Mouse (Mus musculus) kidney, adult 11 months (tissue): ENCODE data around the gene Gnptg.
A peak's percentile ranks its signal among the peaks of the same experiment; 100 is the strongest.
"Not testable (repeated sequence)": the region's sequence is repeated elsewhere in the genome, so short reads cannot be mapped to it uniquely, and the experiment has no call there.

ENCODE experiments used
- DNase-seq: peaks from one replicate; pipeline ENCODE4 v3.0.0; 2022

Gene Gnptg

GRCm38 (mm10) chr17:25243131-25243780, 3.3 kb upstream of the Gnptg start:
- no peak for DNase-seq

- DNase-seq, result no peak
These were observed 4.3 kb downstream of the Gnptg start for GRCm38 (mm10) chr17:25235635-25236034.

DNA sequence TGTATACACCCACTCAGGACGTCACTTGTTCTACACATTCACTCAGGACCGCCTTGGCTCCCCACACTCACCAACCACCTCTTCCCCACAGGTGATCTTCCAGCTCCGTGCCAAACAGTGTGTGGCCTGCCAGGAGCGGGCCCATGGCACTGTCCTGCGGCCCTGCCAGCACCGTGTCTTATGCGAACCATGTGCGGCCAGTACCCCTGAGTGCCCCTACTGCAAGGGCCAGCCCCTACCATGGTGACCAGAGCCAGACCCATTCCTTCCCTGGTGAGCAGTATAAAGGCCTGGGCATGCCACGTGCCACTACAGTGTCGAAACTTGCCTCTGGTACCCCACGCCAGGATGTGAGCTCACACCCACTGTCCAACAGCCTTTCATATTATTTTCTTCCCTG, 8.3 kb downstream of the Gnptg start:
- DNase-seq, result not testable (repeated sequence)

DNA sequence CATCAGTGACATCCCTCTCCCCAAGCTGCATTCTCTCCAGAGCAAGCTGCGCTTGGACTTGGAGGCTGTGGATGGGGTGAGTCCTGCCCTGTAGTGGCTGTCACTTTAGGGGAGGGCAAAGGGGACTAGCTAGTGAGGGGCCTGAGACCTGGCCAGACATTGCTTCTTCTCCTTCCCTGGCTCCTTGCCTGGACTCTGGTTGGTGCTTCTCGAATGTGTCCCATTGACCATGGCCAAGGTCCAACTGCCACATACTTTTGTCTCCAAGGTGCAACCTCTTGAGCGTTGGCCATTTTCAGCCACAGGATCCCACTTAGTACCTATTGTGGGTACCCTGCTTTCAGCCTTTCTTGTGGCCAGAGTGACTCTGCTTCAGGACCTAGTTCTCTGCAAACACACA, 9.2 kb downstream of the Gnptg start:
- DNase-seq, result peak; percentile 73

GRCm38 (mm10) chr17:25230014-25230655, 9.8 kb downstream of the Gnptg start:
- peak; percentile 73 for DNase-seq

DNA sequence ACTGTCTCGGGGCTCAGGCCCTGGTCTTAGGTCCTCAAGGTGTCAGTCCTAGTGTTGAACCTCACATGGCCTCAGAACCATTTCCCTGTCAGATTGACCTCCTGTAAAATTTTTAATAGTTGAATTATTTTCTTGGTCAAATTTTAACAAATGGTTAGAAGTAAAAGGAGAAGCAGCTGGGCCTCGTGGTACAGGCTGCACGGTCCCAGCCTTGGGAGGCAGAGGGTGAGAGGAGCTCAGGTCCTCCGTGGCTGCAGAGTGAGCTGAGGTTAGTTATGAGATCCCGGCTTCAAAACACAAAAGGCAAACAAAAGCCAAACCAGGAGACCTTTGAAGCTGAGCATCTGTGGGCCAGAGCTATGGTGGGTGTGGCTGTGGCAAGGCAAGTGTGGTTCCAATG, 11.9 kb downstream of the Gnptg start:
- peak; percentile 64 for DNase-seq

- no peak for DNase-seq
These were observed 14.3 kb downstream of the Gnptg start for GRCm38 (mm10) chr17:25225659-25226058.

DNA sequence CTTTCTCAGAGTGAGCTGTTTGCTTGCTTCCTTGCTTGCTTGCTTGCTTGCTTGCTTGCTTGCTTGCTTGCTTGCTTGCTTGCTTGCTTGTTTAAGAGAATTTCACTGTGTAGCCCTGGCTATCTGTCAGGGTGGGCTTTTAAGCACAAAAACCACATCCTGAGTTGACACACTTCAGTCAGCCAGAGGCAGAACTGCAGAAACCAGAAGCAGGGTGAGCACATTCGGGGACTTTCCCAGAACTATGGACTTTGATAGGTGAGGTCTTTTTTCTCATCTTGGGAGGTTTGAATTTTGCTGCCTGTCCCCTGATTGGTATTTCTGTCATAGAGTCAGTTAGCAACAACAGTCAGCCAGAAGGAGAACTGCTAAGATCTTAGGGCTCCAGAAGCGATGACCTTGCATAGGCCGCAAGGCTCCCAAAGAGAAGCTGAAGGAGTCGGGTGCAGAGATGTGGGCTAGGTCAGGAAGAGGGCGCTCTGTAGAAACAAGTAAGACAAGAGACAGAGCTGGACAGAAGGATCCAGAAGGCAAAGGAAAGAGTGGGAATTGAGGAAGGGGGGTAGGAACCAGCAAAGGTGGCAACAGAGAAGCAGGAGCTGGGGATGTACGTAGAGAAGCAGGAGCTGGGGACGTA, 15.2 kb downstream of the Gnptg start:
- no peak for DNase-seq

- DNase-seq, result no peak
These were observed 16.8 kb downstream of the Gnptg start for GRCm38 (mm10) chr17:25222951-25223601.

DNA sequence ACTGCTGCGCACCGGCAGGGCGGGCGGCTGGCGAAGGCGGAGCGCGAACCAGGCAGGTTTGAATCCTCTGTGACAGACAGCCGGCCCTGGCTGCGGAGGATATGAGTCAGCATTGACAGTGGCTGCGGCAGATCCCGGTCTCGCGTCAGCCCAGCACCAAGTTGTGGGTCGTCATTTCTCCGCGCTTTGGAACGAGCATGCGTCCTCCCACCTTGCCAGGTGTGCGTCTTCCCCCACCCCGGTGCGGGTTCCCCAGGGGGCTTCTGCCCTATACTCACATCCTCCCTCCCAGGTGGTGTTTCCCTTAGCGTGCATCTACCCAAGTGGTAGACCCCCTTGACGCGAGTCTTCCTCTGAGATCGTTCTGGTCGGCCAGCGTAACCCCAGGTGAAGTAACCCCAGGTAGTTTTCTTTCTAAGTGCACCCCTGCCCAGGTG, 17.4 kb downstream of the Gnptg start:
- peak; percentile 44 for DNase-seq

GRCm38 (mm10) chr17:25221821-25222503, 18.0 kb downstream of the Gnptg start:
- peak; percentile 68 for DNase-seq

DNA sequence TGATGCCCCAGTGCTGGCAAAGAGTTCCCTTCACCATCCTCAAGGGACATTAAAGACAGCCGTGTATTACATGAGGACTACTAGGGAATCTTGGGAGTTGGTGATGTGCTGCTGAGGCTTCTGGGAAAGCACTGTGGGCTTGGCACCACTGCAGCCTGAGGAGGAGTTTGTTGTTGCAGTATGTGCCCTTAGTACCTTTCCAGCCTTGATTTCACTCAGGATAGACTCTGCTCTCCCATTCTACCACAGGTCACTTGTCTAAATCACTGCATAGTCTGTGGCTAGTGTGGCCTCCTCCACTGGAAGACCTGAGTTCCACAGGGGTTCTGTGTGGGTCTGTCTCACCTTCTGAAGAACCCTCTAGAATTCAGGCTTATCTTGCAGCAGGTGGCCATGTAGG, 19.2 kb downstream of the Gnptg start:
- DNase-seq, result peak; percentile 35

DNA sequence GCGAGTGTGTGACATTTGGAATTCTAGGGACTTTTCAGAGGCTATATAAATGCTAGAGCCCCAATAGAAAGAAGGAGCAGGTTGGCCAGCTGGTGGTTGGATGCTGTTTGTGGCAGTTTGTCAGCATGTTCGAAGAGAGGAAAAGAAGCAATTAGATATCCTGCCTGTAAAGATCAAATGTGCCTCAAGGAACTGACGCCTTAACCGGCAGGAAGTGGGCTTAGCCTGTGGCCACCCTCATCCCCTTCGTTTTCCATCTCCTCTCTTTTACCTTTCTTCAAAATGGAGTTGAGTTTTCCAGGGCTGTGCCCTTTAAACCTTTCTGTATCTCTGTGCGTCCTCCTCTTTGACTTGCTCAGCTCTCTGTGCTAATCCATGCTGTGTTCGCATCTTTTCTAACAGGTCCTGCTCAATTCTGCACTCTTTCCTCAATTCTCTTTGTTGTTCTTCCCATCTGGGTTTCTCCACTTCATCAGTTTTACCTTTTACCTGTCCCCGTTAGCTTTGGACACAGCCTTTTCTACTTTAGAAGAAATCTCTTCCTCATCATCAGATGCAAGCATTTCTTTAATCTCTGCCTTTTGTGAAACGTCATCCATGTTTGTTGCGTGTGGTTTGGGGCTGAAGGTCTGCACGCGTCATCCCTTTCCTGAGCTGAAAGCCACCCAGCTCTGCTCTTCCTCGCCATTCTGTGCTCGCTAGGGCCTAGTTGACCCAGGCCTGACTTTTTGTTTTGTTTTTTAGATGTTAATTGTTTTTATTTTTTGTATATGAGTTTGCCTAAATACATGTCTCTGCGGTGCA, 20.2 kb downstream of the Gnptg start:
- no peak for DNase-seq

- DNase-seq, result no peak
These were observed 21.0 kb downstream of the Gnptg start for GRCm38 (mm10) chr17:25218967-25219366.

DNA sequence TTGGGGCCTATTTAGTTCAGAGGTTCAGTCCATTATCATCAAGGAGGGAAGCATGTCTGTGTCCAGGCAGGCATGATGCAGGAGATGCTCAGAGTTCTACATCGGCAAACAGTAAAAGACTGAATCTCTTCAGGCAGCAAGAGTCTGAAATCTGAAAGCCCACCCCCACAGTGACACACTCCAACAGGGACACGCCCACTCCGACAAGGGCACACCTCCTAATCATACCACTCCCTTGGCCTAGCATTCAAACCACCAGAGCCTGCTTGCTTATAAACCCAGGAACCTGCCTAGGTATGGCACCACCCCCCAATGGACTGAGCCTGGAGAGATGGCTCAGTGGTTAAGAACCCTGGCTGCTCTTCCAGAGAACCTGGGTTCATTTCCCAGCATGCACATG, 24.5 kb downstream of the Gnptg start:
- DNase-seq, result no peak

DNA sequence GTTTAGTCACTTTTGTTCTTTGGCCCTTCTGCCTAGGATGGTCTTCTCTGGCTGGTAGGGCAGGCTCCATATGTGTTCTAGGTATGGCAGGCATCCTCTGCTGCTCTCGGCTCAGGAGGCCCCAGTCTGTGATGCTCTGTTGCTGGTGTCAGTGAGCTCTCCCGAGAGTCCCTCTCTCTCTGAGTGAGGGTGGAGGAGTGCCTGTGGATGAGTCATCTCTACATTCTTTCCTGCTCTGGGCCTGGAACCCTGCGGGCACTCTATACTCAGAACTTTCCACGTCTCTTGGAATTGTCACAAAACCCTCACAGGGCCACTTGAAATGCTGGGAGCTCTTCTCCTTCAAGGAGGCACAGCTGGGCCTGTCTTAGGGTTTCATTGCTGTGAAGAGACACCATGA, 28.2 kb downstream of the Gnptg start:
- DNase-seq, result no peak

GRCm38 (mm10) chr17:25210680-25211466, 29.1 kb downstream of the Gnptg start:
- DNase-seq, result peak; percentile 64

GRCm38 (mm10) chr17:25210006-25210405, 29.9 kb downstream of the Gnptg start:
- no peak for DNase-seq

GRCm38 (mm10) chr17:25202401-25202800, 37.5 kb downstream of the Gnptg start:
- DNase-seq, result no peak

GRCm38 (mm10) chr17:25189091-25189490, 50.8 kb downstream of the Gnptg start:
- no peak for DNase-seq
